Mouse (Mus musculus) spleen, adult 2 months (tissue): ENCODE measurements around the gene Fxyd5.

Experiments used
- CTCF ChIP-seq: fragments of 200-500 bp; IDR thresholded peaks from 2 replicates; pipeline ENCODE4 v1.5.1; 2011; ENCODE audit warnings: mild to moderate bottlenecking, inconsistent platforms; ENCODE audit not compliant: insufficient read depth, insufficient read length, insufficient replicate concordance; ENCODE audit errors: extremely low read depth
- POLR2A ChIP-seq: fragments of 200-500 bp; IDR thresholded peaks from 2 replicates; pipeline ENCODE4 v1.6.1; 2011; ENCODE audit warnings: low read depth, low read length, inconsistent platforms

DNA sequence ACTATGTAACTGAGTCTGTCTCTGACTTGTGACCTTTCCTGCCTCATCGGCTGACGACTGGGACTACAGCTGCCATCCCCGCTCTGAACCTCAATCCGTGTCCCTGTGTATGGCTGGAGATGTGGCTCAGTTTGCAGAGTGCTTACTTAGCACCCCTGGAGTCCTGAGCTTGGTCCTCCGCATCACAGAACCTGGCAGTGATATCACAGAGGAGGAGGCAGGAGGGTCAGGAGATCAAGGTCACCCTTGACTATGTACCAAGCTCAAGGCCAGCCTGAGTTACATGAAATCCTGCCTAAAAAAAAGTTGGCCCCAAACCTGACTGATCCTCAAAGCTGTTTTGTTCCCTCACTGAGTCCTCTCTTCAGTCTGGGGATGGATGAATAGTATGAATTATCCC is 15.4 kb upstream of the Fxyd5 start:
- TF ChIP-seq CTCF (no peak), POLR2A (no peak)
